Mouse (Mus musculus): ENCODE measurements around the gene Tctex1d1.

DNA sequence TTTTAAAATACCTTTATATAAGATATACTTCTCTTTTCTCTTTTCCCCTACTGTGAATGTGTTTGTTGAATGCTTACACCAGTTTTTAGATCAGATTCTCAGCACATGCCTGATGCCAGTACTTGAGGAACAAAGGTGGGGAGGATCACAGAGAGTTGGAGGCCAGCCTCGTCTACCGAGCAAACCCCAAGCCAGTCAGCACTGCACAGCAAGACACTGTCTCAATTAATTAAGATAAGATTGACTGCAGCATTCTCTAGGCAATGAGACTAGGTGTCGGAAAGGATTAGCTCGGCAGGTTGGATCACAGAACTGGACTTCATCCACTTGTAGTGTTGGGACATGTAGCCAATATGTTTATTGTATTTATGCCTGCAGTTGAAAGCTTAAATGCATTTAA lies 8.9 kb downstream of the Tctex1d1 start:
- TF ChIP-seq CTCF (IDR thresholded peaks at IDR 0.05; ENCODE audit: low read depth, low read length), result no peak
- TF ChIP-seq POLR2A (IDR thresholded peaks at IDR 0.05; ENCODE audit: extremely low read depth, insufficient read depth, low read length), result no peak

Measured in liver, adult 2 months (tissue).